ENCODE assay signal across 16 mouse cellular contexts in genomic region chrX:129413628-129414000, GRCm38 (mm10).
A peak's percentile ranks its signal among the peaks of the same experiment; 100 is the strongest.
DNase-seq lines count a peak whose midpoint lies in the region; ATAC-seq and TF ChIP-seq lines count a peak whose summit lies in the region.
"Had no signal": no experiment of that assay in that cellular context is flagged by ENCODE, and none has a peak within 500 bp of the region (broad histone marks: within the 10 kb centered on the region; RNA-seq: fewer than 3 reads in every experiment).

No protein-coding gene starts in this region.

- no peak overlapping the region for H3K9ac ChIP-seq in heart, adult 2 months (ENCODE audit: low read depth, low read length)
- H3K9ac ChIP-seq: heart, embryonic 13.5 days; hindbrain, embryonic 13.5 days; limb, embryonic 15.5 days had no signal

- H3K9me3 ChIP-seq in heart, embryonic 10.5 days, result no peaks in the 10 kb centered on the region
- H3K9me3 ChIP-seq: forebrain, embryonic 10.5 days; heart, embryonic 13.5 days; hindbrain, embryonic 13.5 days; limb, embryonic 15.5 days; megakaryocyte, embryonic 14.5 days had no signal

- H3K27ac ChIP-seq in heart, adult 2 months, result peak overlapping the region; percentile 12; the same call in 1 of the 2 replicates
- no peak overlapping the region for H3K27ac ChIP-seq in heart, embryonic 10.5 days
- H3K27ac ChIP-seq: forebrain, embryonic 10.5 days; heart, embryonic 13.5 days; hindbrain, embryonic 13.5 days; limb, embryonic 15.5 days; stomach, postnatal 0 days had no signal

- H3K79me2 ChIP-seq in heart, adult 2 months (replicated peaks; ENCODE audit: control insufficient read depth, insufficient read depth, low read length), result no peaks in the 10 kb centered on the region

- TF ChIP-seq POLR2A in heart, adult 2 months (IDR thresholded peaks at IDR 0.05; ENCODE audit: insufficient read depth, low read depth, low read length), result no peak
- no peak for TF ChIP-seq POLR2A in lung, adult 2 months (IDR thresholded peaks at IDR 0.05; ENCODE audit: borderline replicate concordance, extremely low read depth, low read depth, low read length)
- TF ChIP-seq POLR2A in brain, embryonic 14.5 days (IDR thresholded peaks at IDR 0.05; ENCODE audit: borderline replicate concordance, extremely low read depth, insufficient read depth, insufficient read length, poor library complexity, severe bottlenecking), result no peak

- peak in 1 of 2 experiments; percentile 2 for DNase-seq in heart, adult 2 months
- DNase-seq in heart, embryonic 10.5 days (ENCODE audit: low spot score), result no peak
- peak; percentile 3 for DNase-seq in lung, postnatal 14 days
- DNase-seq in lung, adult 2 months, result no peak
- DNase-seq in brain, embryonic 14.5 days (ENCODE audit: low read depth), result peak; percentile 24
- DNase-seq in mesoderm, embryonic 11.5 days (ENCODE audit: low read depth, low spot score), result peak; percentile 4
- DNase-seq: adrenal gland, adult 8-10 months; kidney, adult 8-10 months; kidney, postnatal 25 days had no signal

- H3K4me3 ChIP-seq in heart, adult 2 months, result no peak overlapping the region
- H3K4me3 ChIP-seq in heart, embryonic 10.5 days, result no peak overlapping the region
- no peak overlapping the region for H3K4me3 ChIP-seq in lung, adult 2 months (replicated peaks; ENCODE audit: extremely low read depth, low read depth, low read length)
- H3K4me3 ChIP-seq: forebrain, embryonic 10.5 days; heart, embryonic 13.5 days; hindbrain, embryonic 13.5 days; limb, embryonic 15.5 days; megakaryocyte, embryonic 14.5 days had no signal

- TF ChIP-seq CTCF in heart, adult 2 months (IDR thresholded peaks at IDR 0.05), result no peak
- TF ChIP-seq CTCF in lung, adult 2 months (IDR thresholded peaks at IDR 0.05; ENCODE audit: insufficient read depth, low read length), result no peak
- no peak for TF ChIP-seq CTCF in brain, embryonic 14.5 days (IDR thresholded peaks at IDR 0.05; ENCODE audit: borderline replicate concordance, extremely low read depth, insufficient read depth, insufficient read length)

- intact Hi-C loops in heart, adult 2 months (cut with DNase I), result loop anchor here (10.0 kb wide), 1 partner anchor 109 kb away; no protein-coding TSS in a partner anchor

- H3K27me3 ChIP-seq in heart, adult 2 months (ENCODE audit: control insufficient read depth, insufficient read depth, low read length), result no peaks in the 10 kb centered on the region
- no peaks in the 10 kb centered on the region for H3K27me3 ChIP-seq in heart, embryonic 10.5 days (ENCODE audit: insufficient read depth, poor library complexity, severe bottlenecking)
- H3K27me3 ChIP-seq: heart, embryonic 13.5 days; hindbrain, embryonic 13.5 days; limb, embryonic 15.5 days; megakaryocyte, embryonic 14.5 days had no signal

- H3K36me3 ChIP-seq in heart, adult 2 months (ENCODE audit: control insufficient read depth, insufficient read depth, low read length), result no peaks in the 10 kb centered on the region
- H3K36me3 ChIP-seq in heart, embryonic 10.5 days, result no peaks in the 10 kb centered on the region
- H3K36me3 ChIP-seq: forebrain, embryonic 10.5 days; heart, embryonic 13.5 days; hindbrain, embryonic 13.5 days; limb, embryonic 15.5 days had no signal

- TF ChIP-seq EP300 in heart, adult 2 months (IDR thresholded peaks at IDR 0.05; ENCODE audit: insufficient read depth, low read depth, low read length), result no peak

- ATAC-seq in megakaryocyte progenitor cell, adult 5-6 weeks (replicated peaks; ENCODE audit: poor library complexity), result no peak

- peaks cover 1% of the 10 kb centered on the region; the same call in 1 of the 2 replicates for H3K4me1 ChIP-seq in heart, adult 2 months (ENCODE audit: control insufficient read depth, insufficient read depth, low read length)
- H3K4me1 ChIP-seq in heart, embryonic 10.5 days, result no peaks in the 10 kb centered on the region
- no peaks in the 10 kb centered on the region; the same call in none of the 2 replicates for H3K4me1 ChIP-seq in lung, adult 2 months (ENCODE audit: control insufficient read depth, insufficient read depth, low read length)
- H3K4me1 ChIP-seq: forebrain, embryonic 10.5 days; hindbrain, embryonic 13.5 days; limb, embryonic 15.5 days; megakaryocyte, embryonic 14.5 days had no signal

Comparison
In these comparisons a context has a peak if more than half of its experiments do, and no peak if none do; other contexts are left out.
1. DNase-seq: peak in lung, postnatal 14 days (single experiment), brain, embryonic 14.5 days (single experiment) and mesoderm, embryonic 11.5 days (single experiment); none in heart, embryonic 10.5 days (single experiment) and lung, adult 2 months (single experiment).